Mouse (Mus musculus) liver, adult 10 weeks (tissue): ENCODE results near the gene Fcmr. TPM values are rescaled to one million over a fixed set of nuclear protein-coding genes. Genes with fewer than 3 reads are reported as not detected.

Experiments used
- polyA plus RNA-seq: library from polyadenylated mRNA; stranded (reverse); fragments of 350-450 nt; fragmentation: Illumina TruSeq; extraction: RNeasy Lipid Tissue Mini Kit (QIAGEN cat#74804); gene quantifications from one replicate; pipeline ENCODE4 v1.2.3, GENCODE M21; 2014; ENCODE audit warnings: low read depth, low replicate concordance

Gene Fcmr
- polyA plus RNA-seq: not detected

DNA sequence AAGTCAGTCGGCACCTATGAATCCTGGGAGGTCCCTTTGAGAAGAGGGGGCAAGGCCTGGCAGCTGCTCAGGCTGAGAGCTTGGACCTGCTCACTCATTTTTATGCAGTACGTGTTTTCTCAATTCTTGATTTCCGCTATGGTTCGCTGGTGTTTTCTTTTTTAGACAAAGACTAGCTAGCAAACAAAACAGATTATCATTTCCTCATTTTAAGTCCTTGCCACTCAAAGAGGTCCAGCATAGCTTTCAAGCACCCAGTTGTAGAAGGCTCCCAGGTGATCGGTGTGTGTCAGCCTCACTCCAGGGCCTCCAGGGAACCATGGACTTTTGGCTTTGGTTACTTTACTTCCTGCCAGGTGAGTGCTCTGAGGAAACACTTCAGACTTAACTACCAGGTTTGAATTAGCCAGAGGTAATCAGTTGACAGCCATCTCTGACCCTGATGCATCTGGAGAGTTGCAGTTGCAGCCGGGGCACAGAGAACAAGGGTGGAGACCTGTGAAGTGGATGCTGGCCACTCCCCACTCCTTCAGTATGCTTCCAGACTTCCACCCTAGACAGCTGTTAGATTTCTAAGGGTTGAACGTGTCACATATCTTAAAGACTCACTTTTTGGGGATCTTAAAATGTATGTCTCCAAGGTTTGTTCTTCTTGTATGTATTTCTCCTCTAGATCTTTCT lies at the start of gene Fcmr:
Fcmr (plus strand) TSS at position 129 of the 681 bp plus-strand sequence.

DNA sequence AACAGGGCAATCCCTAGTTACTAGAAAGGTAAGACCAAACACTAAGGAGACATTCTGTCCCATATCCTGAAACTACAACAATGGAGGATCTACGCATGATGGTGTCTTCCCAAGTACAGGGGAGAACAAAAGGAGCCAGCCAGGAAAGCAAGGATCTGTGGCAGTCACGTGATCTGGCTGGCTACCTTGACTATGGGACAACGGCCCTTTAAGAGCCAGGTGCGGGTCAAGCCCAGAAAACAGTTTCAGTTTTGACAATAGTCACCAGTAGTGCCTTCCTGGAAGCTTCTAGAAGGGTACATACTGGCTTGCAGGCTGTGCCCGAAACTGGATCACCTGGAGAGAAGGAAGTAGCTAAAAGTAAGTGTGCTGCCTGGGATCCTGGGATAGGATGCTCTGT lies 39.0 kb upstream of the Fcmr start, which contains the start of gene Pigr:
Pigr (plus strand) TSS at position 237 of the 400 bp plus-strand sequence.

GRCm38 (mm10) chr1:130887354-130887753 lies 21.9 kb downstream of the Fcmr start, which contains the start of gene Il24:
Gene Il24 (minus strand): TSS chr1:130887454.

GRCm38 (mm10) chr1:130911401-130912010 lies 46.0 kb downstream of the Fcmr start, which contains the start of gene Il20:
Gene Il20 (minus strand): TSS chr1:130911451.

Other genes with a start within 250 kb of the Fcmr start
- not detected for gene Zp3r, start 236.0 kb upstream of the Fcmr start, polyA plus RNA-seq
- 659 TPM for gene C4bp, start 204.0 kb upstream of the Fcmr start, polyA plus RNA-seq
- not detected for gene Gm29427, start 149.9 kb upstream of the Fcmr start, polyA plus RNA-seq
- 12.6 TPM for gene Yod1, start 148.3 kb upstream of the Fcmr start, polyA plus RNA-seq
- 10.3 TPM for gene Pfkfb2, start 136.4 kb upstream of the Fcmr start, polyA plus RNA-seq
- gene AA986860, start 133.7 kb upstream of the Fcmr start, polyA plus RNA-seq: 0.29 TPM
- not detected for gene Fcamr, start 64.8 kb upstream of the Fcmr start, polyA plus RNA-seq
- gene Pigr, start 39.0 kb upstream of the Fcmr start, polyA plus RNA-seq: 1,048 TPM
- gene Il24, start 21.8 kb downstream of the Fcmr start, polyA plus RNA-seq: not detected
- gene Il20, start 45.8 kb downstream of the Fcmr start, polyA plus RNA-seq: not detected
- not detected for gene Il19, start 74.4 kb downstream of the Fcmr start, polyA plus RNA-seq
- gene Il10, start 154.2 kb downstream of the Fcmr start, polyA plus RNA-seq: not detected
- gene Mapkapk2, start 232.2 kb downstream of the Fcmr start, polyA plus RNA-seq: 22.4 TPM